Mouse (Mus musculus) liver, embryonic 16.5 days (tissue): ENCODE measurements around the gene Triml2. TPM values are rescaled to one million over a fixed set of nuclear protein-coding genes. Genes with fewer than 3 reads are reported as not detected.

Experiments
- ATAC-seq: fragments of 200-750 bp; cut with Nextera tagmentation; 2 replicates; pipeline ENCODE4 v1.8.0; 2017; ENCODE audit warnings: low read depth, mild to moderate bottlenecking, moderate number of reproducible peaks, moderate library complexity
- H3K27ac ChIP-seq: fragments of 300-500 bp; sonication (generic); 2 replicates; pipeline ENCODE4 v1.5.1; 2014; ENCODE audit warnings: mild to moderate bottlenecking, low read length
- H3K27me3 ChIP-seq: fragments of 300-500 bp; sonication (generic); 2 replicates; pipeline ENCODE4 v1.6.1; 2014; ENCODE audit warnings: low read depth, low read length, mixed read lengths; ENCODE audit not compliant: control insufficient read depth, insufficient read depth
- H3K36me3 ChIP-seq: fragments of 300-500 bp; sonication (generic); 2 replicates; pipeline ENCODE4 v1.6.1; 2014; ENCODE audit warnings: mild to moderate bottlenecking; ENCODE audit not compliant: control insufficient read depth, insufficient read depth
- H3K4me1 ChIP-seq: fragments of 300-500 bp; sonication (generic); 2 replicates; pipeline ENCODE4 v1.6.1; 2014; ENCODE audit warnings: low read depth, low read length, mixed read lengths; ENCODE audit not compliant: control insufficient read depth
- H3K4me2 ChIP-seq: fragments of 300-500 bp; sonication (generic); 2 replicates; pipeline ENCODE4 v1.6.1; 2014; ENCODE audit warnings: low read depth, low read length, mixed read lengths
- H3K4me3 ChIP-seq: fragments of 300-500 bp; sonication (generic); 2 replicates; pipeline ENCODE4 v1.5.1; 2014; ENCODE audit warnings: low read depth, mild to moderate bottlenecking, low read length
- H3K9ac ChIP-seq: fragments of 300-500 bp; sonication (generic); 2 replicates; pipeline ENCODE4 v1.6.1; 2014; ENCODE audit warnings: low read depth, low read length
- H3K9me3 ChIP-seq: fragments of 300-500 bp; sonication (generic); replicated peaks from 2 replicates; pipeline ENCODE4 v1.6.1; 2016; ENCODE audit warnings: low read length; ENCODE audit not compliant: control insufficient read depth
- whole genome bisulfite sequencing: fragments of 180-500 bp; shearing (Covaris S2); extraction: QIAGEN DNeasy Blood & Tissue Kit; methylation state at CpG from one replicate; pipeline ENCODE4 v1.1.7; 2014; ENCODE audit not compliant: insufficient replicate concordance; 5-methylcytosine and 5-hydroxymethylcytosine counted together
- polyA plus RNA-seq: library from polyadenylated mRNA; unstranded; fragments of >200 nt; fragmentation: Nextera tagmentation; extraction: Ambion mirVana; gene quantifications from 2 replicates; pipeline ENCODE4 v1.2.1, GENCODE M21; 2015

The Triml2 gene
- polyA plus RNA-seq: not detected in 2 replicates

DNA sequence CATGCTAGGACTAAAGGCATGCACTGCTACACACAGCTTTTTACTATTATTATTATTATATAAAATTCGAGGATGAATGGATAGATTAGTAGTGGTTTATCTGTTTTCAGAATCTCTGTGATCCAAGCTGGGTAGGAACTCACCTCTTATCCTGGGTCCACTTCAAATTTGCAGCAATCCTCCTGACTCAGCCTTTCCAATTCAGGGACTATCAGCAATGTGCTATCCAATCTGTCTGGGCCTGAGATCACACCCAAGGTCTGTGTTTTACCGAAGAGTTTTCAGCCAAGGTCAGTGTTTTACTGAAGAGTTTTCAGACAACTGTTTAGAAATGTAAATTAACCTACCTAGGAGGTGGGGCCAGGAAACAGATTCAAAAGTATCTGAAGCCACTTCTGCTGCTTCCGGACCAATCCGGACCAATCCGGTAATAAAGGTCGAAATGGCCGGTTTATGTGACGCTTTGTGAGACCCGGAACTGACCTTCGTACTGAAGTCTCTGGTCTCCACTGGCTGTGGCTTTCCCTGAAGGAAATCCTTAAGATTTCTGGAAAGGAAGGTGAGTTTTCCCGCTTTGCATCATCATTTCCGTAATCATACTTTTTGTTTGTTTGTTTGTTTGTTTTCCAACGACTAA is at the start of gene Triml2:
TSS of gene Triml2 (plus strand) at position 488 of the 637 bp plus-strand sequence.
- WGBS: 78% methylated on average over 13 of the region's 13 CpGs
- Histone ChIP-seq H3K9me3 (no peaks in the 10 kb centered on the region; the same call in 1 of the 2 replicates), H3K27me3 (no peaks in the 10 kb centered on the region), H3K36me3 (no peaks in the 10 kb centered on the region), H3K9ac (no peak within 1 kb of the TSS), H3K27ac (no peak within 1 kb of the TSS), H3K4me2 (no peak within 1 kb of the TSS), H3K4me1 (no peaks in the 10 kb centered on the region), H3K4me3 (no peak within 1 kb of the TSS)
- no peak for ATAC-seq

DNA sequence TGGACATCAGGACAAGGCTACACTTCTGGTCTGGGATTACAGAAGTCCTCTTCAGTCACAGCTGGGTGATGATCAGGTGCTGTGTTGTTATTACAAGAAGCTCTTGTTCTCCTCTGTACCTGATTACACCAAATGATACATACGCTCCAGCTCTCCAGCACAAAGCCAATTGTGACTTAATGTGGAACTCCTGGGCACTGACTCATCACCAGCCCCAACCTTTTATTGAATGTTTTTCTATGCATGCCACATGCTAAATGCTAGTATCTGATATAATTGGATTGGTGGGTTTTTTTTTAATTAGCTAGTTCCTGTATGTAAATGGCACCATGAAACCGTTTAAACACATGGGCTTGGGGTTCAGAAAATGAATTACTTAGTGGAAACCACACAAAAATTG is 39.0 kb upstream of the Triml2 start, which contains the start of gene Triml1:
TSS of gene Triml1 (minus strand) at position 101 of the 400 bp plus-strand sequence.
- Histone ChIP-seq H3K4me3 (no peak within 1 kb of the TSS), H3K9me3 (no peaks in the 10 kb centered on the region), H3K27ac (no peak within 1 kb of the TSS), H3K27me3 (no peaks in the 10 kb centered on the region), H3K36me3 (no peaks in the 10 kb centered on the region), H3K4me2 (no peak within 1 kb of the TSS), H3K9ac (no peak within 1 kb of the TSS), H3K4me1 (no peaks in the 10 kb centered on the region)
- ATAC-seq: no peak
- 70% methylated on average over 2 of the region's 2 CpGs for WGBS

DNA sequence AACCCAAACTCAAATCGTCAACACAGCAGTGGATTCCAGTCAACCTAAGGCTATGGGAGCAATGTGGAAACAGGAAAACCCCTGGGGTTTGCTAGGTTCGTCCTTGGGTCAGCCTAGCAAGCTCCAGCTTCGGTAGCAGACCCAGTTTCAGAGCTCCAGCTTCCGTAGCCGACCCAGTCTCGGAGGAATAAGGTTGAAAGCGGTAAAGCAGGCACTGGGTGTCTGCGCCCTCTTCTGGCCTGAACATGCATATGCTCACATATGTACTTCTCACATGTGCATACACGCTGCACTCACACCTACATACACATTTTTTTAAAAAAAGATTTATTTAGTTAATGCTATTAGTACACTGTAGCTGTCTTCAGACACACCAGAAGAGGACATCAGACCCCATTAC is 31.0 kb upstream of the Triml2 start:
- Histone ChIP-seq H3K9ac (no peak overlapping the region), H3K27ac (no peak overlapping the region), H3K4me1 (no peaks in the 10 kb centered on the region), H3K9me3 (no peaks in the 10 kb centered on the region), H3K27me3 (no peaks in the 10 kb centered on the region), H3K4me3 (no peak overlapping the region), H3K36me3 (no peaks in the 10 kb centered on the region), H3K4me2 (no peak overlapping the region)
- no peak for ATAC-seq
- WGBS: 67% methylated on average over 9 of the region's 9 CpGs

DNA sequence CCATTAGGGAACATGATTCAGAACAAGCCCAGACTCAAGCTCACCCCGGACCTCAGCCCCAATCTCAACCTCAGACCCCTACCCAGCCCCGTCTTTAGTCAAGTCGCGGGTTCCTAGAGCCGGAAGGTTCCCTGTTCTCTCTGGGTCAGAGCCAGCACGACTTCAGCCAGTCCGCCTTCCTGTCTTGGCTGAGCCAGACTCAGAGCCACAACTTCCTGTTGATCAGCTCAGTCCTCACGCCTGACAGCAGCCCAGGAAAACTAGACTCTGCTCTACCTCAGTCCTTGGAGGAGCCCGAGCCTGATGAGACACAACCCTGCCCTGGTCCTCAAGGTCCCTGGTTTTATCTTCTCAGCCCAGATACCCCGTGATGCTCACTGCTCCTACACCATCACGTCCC is 17.1 kb upstream of the Triml2 start:
- ATAC-seq: no peak
- Histone ChIP-seq H3K27ac (no peak overlapping the region), H3K27me3 (no peaks in the 10 kb centered on the region), H3K36me3 (no peaks in the 10 kb centered on the region), H3K4me3 (no peak overlapping the region), H3K4me1 (no peaks in the 10 kb centered on the region), H3K9me3 (no peaks in the 10 kb centered on the region; the same call in 1 of the 2 replicates), H3K9ac (no peak overlapping the region), H3K4me2 (no peak overlapping the region)
- 38% methylated on average over 11 of the region's 11 CpGs for WGBS

DNA sequence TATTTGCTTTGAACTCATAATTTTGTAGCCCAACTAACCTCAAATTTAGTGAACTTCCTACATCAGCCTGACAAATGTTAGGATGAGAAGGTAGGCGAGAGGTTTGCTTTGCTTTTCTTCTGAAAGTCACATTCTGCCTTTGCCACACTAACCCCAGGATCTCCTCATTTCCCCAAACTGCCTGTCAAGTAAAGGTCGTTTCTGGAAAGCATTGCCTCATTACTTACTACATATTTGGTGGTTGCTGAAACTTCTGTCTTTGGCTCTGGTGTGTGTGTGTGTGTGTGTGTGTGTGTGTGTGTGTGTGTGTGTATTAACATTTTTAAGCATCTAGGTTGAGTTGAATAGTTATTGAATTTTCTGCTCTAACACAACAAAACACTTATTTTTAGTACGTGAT is 15.9 kb upstream of the Triml2 start:
- Histone ChIP-seq H3K4me1 (no peaks in the 10 kb centered on the region), H3K36me3 (no peaks in the 10 kb centered on the region), H3K4me3 (no peak overlapping the region), H3K27me3 (no peaks in the 10 kb centered on the region), H3K27ac (no peak overlapping the region), H3K9ac (no peak overlapping the region), H3K4me2 (no peak overlapping the region), H3K9me3 (no peaks in the 10 kb centered on the region; the same call in 1 of the 2 replicates)
- no peak for ATAC-seq
- 47% methylated on average over 3 of the region's 3 CpGs for WGBS

GRCm38 (mm10) chr8:43168083-43168482 is 12.3 kb upstream of the Triml2 start:
- H3K36me3 ChIP-seq: no peaks in the 10 kb centered on the region
- H3K27me3 ChIP-seq: no peaks in the 10 kb centered on the region
- H3K4me1 ChIP-seq: no peaks in the 10 kb centered on the region
- H3K27ac ChIP-seq: no peak overlapping the region
- H3K9me3 ChIP-seq: no peaks in the 10 kb centered on the region; the same call in 1 of the 2 replicates
- no peak overlapping the region for H3K4me3 ChIP-seq
- WGBS: 71% methylated on average over 4 of the region's 4 CpGs
- H3K4me2 ChIP-seq: no peak overlapping the region
- no peak for ATAC-seq
- no peak overlapping the region for H3K9ac ChIP-seq

GRCm38 (mm10) chr8:43169249-43169755 is 11.0 kb upstream of the Triml2 start:
- H3K4me3 ChIP-seq: no peak overlapping the region
- H3K36me3 ChIP-seq: no peaks in the 10 kb centered on the region
- WGBS: 76% methylated on average over 6 of the region's 6 CpGs
- H3K27ac ChIP-seq: no peak overlapping the region
- H3K27me3 ChIP-seq: no peaks in the 10 kb centered on the region
- ATAC-seq: no peak
- H3K4me1 ChIP-seq: no peaks in the 10 kb centered on the region
- no peak overlapping the region for H3K9ac ChIP-seq
- H3K9me3 ChIP-seq: no peaks in the 10 kb centered on the region
- H3K4me2 ChIP-seq: no peak overlapping the region

GRCm38 (mm10) chr8:43176766-43177486 is 3.4 kb upstream of the Triml2 start:
- no peak for ATAC-seq
- Histone ChIP-seq H3K4me2 (no peak overlapping the region), H3K36me3 (no peaks in the 10 kb centered on the region), H3K27ac (no peak overlapping the region), H3K9me3 (no peaks in the 10 kb centered on the region; the same call in 1 of the 2 replicates), H3K4me1 (no peaks in the 10 kb centered on the region), H3K4me3 (no peak overlapping the region), H3K27me3 (no peaks in the 10 kb centered on the region), H3K9ac (no peak overlapping the region)
- 70% methylated on average over 6 of the region's 6 CpGs for WGBS

- Histone ChIP-seq H3K27me3 (no peaks in the 10 kb centered on the region), H3K27ac (no peak overlapping the region), H3K36me3 (no peaks in the 10 kb centered on the region), H3K4me1 (no peaks in the 10 kb centered on the region), H3K9me3 (no peaks in the 10 kb centered on the region; the same call in 1 of the 2 replicates), H3K4me3 (no peak overlapping the region), H3K4me2 (no peak overlapping the region), H3K9ac (no peak overlapping the region)
- ATAC-seq: no peak
- 28% methylated on average over 3 of the region's 3 CpGs for WGBS
Measured at GRCm38 (mm10) chr8:43178263-43178662, 2.1 kb upstream of the Triml2 start.
